Mouse (Mus musculus) midbrain, embryonic 14.5 days (tissue): ENCODE measurements around the gene Pxk. TPM values are rescaled to one million over a fixed set of nuclear protein-coding genes. Genes with fewer than 3 reads are reported as not detected.

Experiments used
- ATAC-seq: fragments of 200-750 bp; cut with Nextera tagmentation; 2 replicates; pipeline ENCODE4 v1.8.0; 2017; ENCODE audit warnings: moderate number of reproducible peaks, moderate library complexity; ENCODE audit not compliant: low FRiP score, low TSS enrichment
- DNase-seq: peaks from one replicate; pipeline ENCODE4 v3.0.0-alpha.2; 2015
- H3K27ac ChIP-seq: fragments of 300-500 bp; sonication (generic); replicated peaks from 2 replicates; pipeline ENCODE4 v1.5.1; 2014; ENCODE audit warnings: mild to moderate bottlenecking, low read depth, low read length, moderate library complexity
- H3K27me3 ChIP-seq: fragments of 300-500 bp; sonication (generic); 2 replicates; pipeline ENCODE4 v1.6.1; 2014; ENCODE audit warnings: low read length, control low read depth, mixed read lengths; ENCODE audit not compliant: control insufficient read depth, insufficient read depth
- H3K36me3 ChIP-seq: fragments of 300-500 bp; sonication (generic); 2 replicates; pipeline ENCODE4 v1.6.1; 2014; ENCODE audit warnings: low read length, control low read depth; ENCODE audit not compliant: control insufficient read depth, insufficient read depth
- H3K4me1 ChIP-seq: fragments of 300-500 bp; sonication (generic); 2 replicates; pipeline ENCODE4 v1.6.1; 2014; ENCODE audit warnings: mild to moderate bottlenecking, antibody characterized with exemption, low read length, control low read depth; ENCODE audit not compliant: control insufficient read depth, insufficient read depth
- H3K4me2 ChIP-seq: fragments of 300-500 bp; sonication (generic); 2 replicates; pipeline ENCODE4 v1.6.1; 2014; ENCODE audit warnings: mild to moderate bottlenecking, low read length, moderate library complexity
- H3K4me3 ChIP-seq: fragments of 300-500 bp; sonication (generic); replicated peaks from 2 replicates; pipeline ENCODE4 v1.5.1; 2014; ENCODE audit warnings: low read depth, low read length
- H3K9ac ChIP-seq: fragments of 300-500 bp; sonication (generic); replicated peaks from 2 replicates; pipeline ENCODE4 v1.6.1; 2014; ENCODE audit warnings: mild to moderate bottlenecking, low read length, moderate library complexity
- H3K9me3 ChIP-seq: fragments of 300-500 bp; sonication (generic); 2 replicates; pipeline ENCODE4 v1.6.1; 2016; ENCODE audit warnings: low read length, control low read depth, mixed read lengths; ENCODE audit not compliant: control insufficient read depth
- WGBS: fragments of 180-500 bp; shearing (Covaris S2); extraction: QIAGEN DNeasy Blood & Tissue Kit; methylation state at CpG from one replicate; pipeline ENCODE4 v1.1.7; 2014; 5-methylcytosine and 5-hydroxymethylcytosine counted together
- polyA plus RNA-seq: library from polyadenylated mRNA; unstranded; fragments of >200 nt; fragmentation: Nextera tagmentation; extraction: Ambion mirVana; gene quantifications from 2 replicates; pipeline ENCODE4 v1.2.1, GENCODE M21; 2014

Pxk gene
- polyA plus RNA-seq: 48.4 and 57.1 TPM in 2 replicates

DNA sequence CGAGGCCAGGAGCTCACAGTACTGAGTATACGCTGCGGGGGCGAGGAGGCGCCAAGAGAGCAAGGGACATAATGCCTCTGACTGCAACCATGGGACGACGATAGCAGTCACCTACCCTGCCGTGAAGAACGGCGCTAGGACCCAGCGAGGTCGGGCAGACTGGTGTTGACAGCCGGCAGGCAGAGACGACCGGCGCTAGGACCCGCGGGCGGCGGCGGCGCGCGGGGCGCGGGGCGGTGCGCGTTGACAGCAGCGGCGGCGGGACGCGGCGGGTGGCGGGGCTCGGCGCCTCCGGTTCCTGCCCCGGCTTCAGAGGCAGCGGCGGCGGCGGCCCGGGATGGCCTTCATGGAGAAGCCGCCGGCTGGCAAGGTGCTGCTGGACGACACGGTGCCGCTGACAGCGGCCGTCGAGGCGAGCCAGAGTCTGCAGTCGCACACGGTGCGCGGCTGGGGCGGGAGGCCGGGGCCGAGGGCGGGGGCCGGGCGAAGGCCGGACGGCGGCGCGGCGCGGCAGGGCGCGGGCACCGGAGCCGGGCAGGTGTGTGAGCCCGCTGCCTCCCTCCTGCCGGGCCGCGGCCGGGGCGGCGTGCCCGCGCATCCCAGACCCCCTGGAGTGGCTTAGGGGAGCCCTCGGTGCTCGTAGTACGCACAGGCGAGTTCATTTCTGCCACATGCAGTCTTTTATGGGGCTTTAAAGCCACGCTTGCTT lies at the start of gene Pxk:
Gene Pxk (plus strand): TSS at position 234 of the 709 bp plus-strand sequence.
- Histone ChIP-seq H3K27me3 (no peaks in the 10 kb centered on the region), H3K4me3 (peak within 1 kb of the TSS; percentile 80), H3K4me1 (peaks cover 11% of the 10 kb centered on the region), H3K36me3 (no peaks in the 10 kb centered on the region), H3K9ac (peak within 1 kb of the TSS; percentile 82), H3K4me2 (peak within 1 kb of the TSS; percentile 73), H3K27ac (peak within 1 kb of the TSS; percentile 86), H3K9me3 (no peaks in the 10 kb centered on the region)
- under 1% methylated on average over 86 of the region's 89 CpGs for WGBS
- peak; percentile 96 for ATAC-seq
- peak; percentile 96 for DNase-seq

DNA sequence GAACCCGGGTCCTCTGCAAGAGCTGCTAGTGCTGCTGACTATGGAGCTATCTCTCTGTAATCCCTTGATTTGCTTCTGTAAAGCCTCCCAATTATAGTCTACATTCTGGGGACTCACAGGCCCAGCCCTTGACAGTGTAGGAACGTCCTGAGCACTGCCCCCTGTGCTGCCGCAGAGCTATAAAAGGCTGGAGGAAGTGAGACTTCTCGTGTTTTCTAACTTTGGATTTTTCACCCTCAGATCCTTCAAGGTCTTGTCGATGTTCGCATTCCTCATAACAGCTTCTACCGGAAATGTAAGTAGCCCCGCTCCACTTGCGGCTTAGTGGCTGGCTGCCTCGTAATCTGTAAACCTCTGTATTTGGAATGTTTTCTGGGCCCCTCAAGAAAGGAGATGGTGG lies 48.7 kb upstream of the Pxk start:
- Histone ChIP-seq H3K9me3 (no peaks in the 10 kb centered on the region), H3K4me1 (no peaks in the 10 kb centered on the region), H3K27ac (no peak overlapping the region), H3K27me3 (no peaks in the 10 kb centered on the region), H3K9ac (no peak overlapping the region), H3K36me3 (peaks cover 40% of the 10 kb centered on the region), H3K4me3 (no peak overlapping the region), H3K4me2 (no peak overlapping the region)
- no peak for ATAC-seq
- DNase-seq: no peak
- 92% methylated on average over 10 of the region's 10 CpGs for WGBS

DNA sequence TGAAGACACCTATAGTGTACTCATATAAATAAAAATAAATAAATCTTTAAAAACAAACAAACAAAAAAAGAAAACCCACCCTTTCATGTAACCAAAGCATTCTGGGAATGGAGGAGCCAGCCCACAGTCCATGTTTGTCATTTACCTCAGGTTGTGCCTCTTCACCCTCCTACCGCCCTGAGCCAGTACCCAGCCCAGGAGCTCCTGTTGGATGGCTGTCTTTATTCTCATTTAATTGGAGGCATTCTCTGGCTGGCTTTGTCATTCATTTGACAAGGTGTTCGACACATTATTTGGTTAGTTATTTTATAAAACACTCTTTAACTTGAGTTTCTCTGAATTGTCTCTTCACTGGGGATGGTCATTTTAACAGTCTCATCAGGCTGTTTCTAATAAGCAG lies 46.1 kb upstream of the Pxk start:
- H3K36me3 ChIP-seq: peaks cover 44% of the 10 kb centered on the region
- no peak overlapping the region for H3K27ac ChIP-seq

DNA sequence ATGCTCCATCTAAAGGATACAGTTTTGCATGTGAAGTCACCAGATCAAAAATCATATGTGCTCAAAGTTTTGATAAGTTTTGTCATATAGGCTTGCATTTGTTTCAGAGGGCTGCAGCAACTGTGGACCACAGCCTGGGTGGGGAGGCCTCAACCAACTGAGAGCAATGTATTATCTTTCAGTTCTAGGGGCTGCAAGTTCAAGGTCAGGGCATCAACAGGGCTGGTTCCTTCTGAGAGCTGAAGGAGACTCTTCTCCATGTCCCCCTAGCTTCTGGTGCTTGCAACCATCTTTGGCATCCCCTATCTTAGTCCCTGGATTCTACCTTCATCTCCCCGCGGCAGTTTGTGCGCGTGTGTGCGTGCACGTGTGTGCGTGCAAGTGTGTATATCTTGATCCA lies 45.4 kb upstream of the Pxk start:
- no peak overlapping the region for H3K4me3 ChIP-seq
- WGBS: 98% methylated on average over 7 of the region's 7 CpGs
- ATAC-seq: no peak
- H3K27me3 ChIP-seq: no peaks in the 10 kb centered on the region
- H3K27ac ChIP-seq: no peak overlapping the region
- DNase-seq: no peak
- no peaks in the 10 kb centered on the region for H3K4me1 ChIP-seq
- no peaks in the 10 kb centered on the region for H3K9me3 ChIP-seq
- H3K36me3 ChIP-seq: peaks cover 39% of the 10 kb centered on the region
- H3K4me2 ChIP-seq: no peak overlapping the region
- no peak overlapping the region for H3K9ac ChIP-seq

More for the DNA sequence above, 46.1 kb upstream of the Pxk start:
- no peaks in the 10 kb centered on the region for H3K9me3 ChIP-seq
- no peaks in the 10 kb centered on the region for H3K4me1 ChIP-seq
- H3K9ac ChIP-seq: no peak overlapping the region
- WGBS: 92% methylated on average over 2 of the region's 2 CpGs
- H3K4me3 ChIP-seq: no peak overlapping the region
- DNase-seq: no peak
- no peaks in the 10 kb centered on the region for H3K27me3 ChIP-seq
- no peak for ATAC-seq
- no peak overlapping the region for H3K4me2 ChIP-seq

DNA sequence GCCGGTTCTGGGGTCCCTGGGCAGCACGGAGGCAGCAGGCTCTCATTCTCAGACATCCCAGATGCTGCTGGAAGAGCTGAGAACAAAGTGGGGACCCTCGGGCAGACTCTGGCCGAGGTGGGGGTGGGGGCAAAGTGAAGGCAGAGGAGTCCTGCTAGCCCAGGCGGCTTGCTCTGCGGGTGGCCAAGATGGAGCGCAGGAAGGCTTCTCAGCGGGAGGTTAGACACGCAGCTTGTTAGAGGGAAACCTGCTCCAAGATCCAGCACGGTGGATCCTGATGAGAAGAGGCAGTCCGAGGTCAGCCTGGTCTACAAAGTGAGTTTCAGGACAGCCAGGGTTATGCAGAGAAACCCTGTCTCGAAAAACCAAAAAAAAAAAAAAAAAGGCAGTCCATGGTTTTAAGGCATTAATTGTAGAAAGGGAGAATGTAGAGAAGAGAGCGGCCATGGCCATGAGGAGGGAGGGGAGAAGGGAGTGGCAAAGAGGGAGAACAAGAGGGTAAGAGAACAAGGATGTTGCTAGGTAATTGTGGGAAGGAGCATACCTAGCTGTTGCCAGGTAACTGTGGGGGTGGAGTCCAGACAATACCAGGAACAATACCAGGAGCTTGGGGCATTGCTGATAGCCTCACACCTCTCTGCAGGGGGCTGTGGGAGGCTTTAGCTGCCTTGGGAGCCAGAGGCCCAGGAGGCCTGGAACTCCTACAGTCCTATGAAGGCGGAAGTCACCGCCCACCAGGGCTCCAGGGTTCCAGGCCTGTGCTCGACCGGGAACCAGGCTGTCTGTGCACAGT lies 43.5 kb upstream of the Pxk start:
- Histone ChIP-seq H3K9ac (no peak overlapping the region), H3K27ac (no peak overlapping the region), H3K9me3 (no peaks in the 10 kb centered on the region), H3K27me3 (no peaks in the 10 kb centered on the region), H3K4me1 (no peaks in the 10 kb centered on the region), H3K36me3 (peaks cover 30% of the 10 kb centered on the region), H3K4me2 (no peak overlapping the region), H3K4me3 (no peak overlapping the region)
- no peak for DNase-seq
- no peak for ATAC-seq
- 23% methylated on average over 17 of the region's 17 CpGs for WGBS

DNA sequence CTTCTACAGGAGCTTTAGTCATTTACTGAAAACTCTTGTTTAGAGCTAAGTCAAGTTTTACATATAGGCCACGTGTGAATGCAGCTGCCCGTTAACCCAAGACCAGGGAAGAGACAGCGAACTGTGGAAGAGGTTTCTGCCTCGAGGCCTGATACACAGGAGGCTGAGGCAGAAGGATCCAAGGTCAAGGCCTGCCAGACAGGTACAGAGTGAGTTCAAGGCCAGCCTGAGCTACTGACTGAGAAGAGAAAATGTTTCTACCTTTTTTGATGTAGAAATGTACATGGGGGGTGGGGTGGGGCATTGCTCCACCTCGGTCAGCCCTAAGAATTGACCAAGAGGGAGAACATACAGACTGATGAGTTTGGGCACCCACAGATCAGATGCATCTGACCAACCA lies 41.9 kb upstream of the Pxk start:
- ATAC-seq: no peak
- 93% methylated on average over 5 of the region's 5 CpGs for WGBS
- no peaks in the 10 kb centered on the region for H3K4me1 ChIP-seq
- no peaks in the 10 kb centered on the region for H3K27me3 ChIP-seq
- DNase-seq: no peak
- no peak overlapping the region for H3K27ac ChIP-seq
- H3K9me3 ChIP-seq: no peaks in the 10 kb centered on the region
- H3K9ac ChIP-seq: no peak overlapping the region
- no peak overlapping the region for H3K4me2 ChIP-seq
- H3K4me3 ChIP-seq: no peak overlapping the region
- H3K36me3 ChIP-seq: peaks cover 15% of the 10 kb centered on the region

DNA sequence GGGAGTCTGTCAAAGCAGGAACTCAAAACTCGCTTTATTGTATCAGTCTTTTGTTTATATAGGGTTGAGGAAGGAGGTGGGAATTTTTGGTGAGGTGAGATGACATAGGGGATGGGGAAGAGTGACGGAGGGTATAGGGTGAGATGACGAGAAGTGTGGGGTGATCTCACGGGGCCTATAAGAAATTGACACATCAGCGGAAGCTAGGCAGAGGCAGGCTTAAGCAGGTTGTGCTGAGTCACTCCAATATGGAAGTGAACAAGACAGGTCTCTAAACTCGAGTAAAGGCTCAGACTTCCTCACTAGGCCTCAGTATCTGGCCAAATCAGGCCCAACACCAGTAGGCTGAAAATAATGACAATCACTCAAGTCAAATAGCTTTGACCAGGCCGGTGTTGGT lies 38.1 kb upstream of the Pxk start:
- 93% methylated on average over 7 of the region's 7 CpGs for WGBS
- H3K27ac ChIP-seq: no peak overlapping the region
- H3K4me2 ChIP-seq: no peak overlapping the region
- no peak overlapping the region for H3K4me3 ChIP-seq
- H3K4me1 ChIP-seq: no peaks in the 10 kb centered on the region
- H3K9me3 ChIP-seq: no peaks in the 10 kb centered on the region
- no peak for ATAC-seq
- H3K36me3 ChIP-seq: peaks cover 11% of the 10 kb centered on the region
- H3K27me3 ChIP-seq: no peaks in the 10 kb centered on the region
- DNase-seq: no peak
- H3K9ac ChIP-seq: no peak overlapping the region

DNA sequence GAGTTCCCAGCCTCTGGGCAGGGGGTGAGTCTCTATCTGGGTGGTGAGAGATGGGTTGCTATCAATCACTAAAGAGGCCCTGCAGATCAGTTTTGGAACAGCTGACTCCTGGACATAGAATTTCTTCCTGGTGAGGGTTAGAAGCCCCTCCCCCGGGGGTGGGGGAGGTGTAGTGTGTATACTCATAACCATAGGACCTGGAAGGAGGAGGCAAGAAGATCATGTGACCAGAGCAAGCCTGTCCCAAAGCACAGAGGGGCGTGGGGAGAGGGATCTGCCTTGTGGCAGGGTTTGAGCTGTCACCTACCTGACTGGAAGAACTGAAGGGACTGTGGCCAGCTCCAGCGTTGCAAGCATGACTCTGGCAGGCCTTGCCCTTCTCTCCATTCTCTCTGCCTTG lies 35.9 kb upstream of the Pxk start:
- no peak overlapping the region for H3K4me3 ChIP-seq
- DNase-seq: peak; percentile 13
- no peak for ATAC-seq
- H3K4me2 ChIP-seq: no peak overlapping the region
- no peaks in the 10 kb centered on the region for H3K4me1 ChIP-seq
- no peaks in the 10 kb centered on the region for H3K9me3 ChIP-seq
- no peak overlapping the region for H3K27ac ChIP-seq
- no peak overlapping the region for H3K9ac ChIP-seq
- peaks cover 3% of the 10 kb centered on the region; the same call in 1 of the 2 replicates for H3K36me3 ChIP-seq
- 38% methylated on average over 3 of the region's 3 CpGs for WGBS
- H3K27me3 ChIP-seq: no peaks in the 10 kb centered on the region
